7 mouse cellular contexts compared by ENCODE assay signal in genomic region chr11:84868786-84869259, GRCm38 (mm10). TPM values are rescaled to one million over a fixed set of nuclear protein-coding genes. Genes with fewer than 3 reads are reported as not detected.
A peak's percentile ranks its signal among the peaks of the same experiment; 100 is the strongest.
DNase-seq lines count a peak whose midpoint lies in the region; ATAC-seq lines count a peak whose summit lies in the region.

No protein-coding gene starts in this region.

- no peaks in the 10 kb centered on the region; the same call in 1 of the 2 replicates for H3K36me3 ChIP-seq in lung, embryonic 16.5 days (ENCODE audit: control insufficient read depth, insufficient read depth, low read length)
- H3K36me3 ChIP-seq in embryonic facial prominence, embryonic 12.5 days: no peaks in the 10 kb centered on the region
- H3K36me3 ChIP-seq in limb, embryonic 10.5 days: peaks cover 7% of the 10 kb centered on the region
- H3K36me3 ChIP-seq in splenic B cell, adult 2 months (ENCODE audit: control insufficient read depth, insufficient read depth, low read length, poor library complexity, severe bottlenecking): peaks cover 2% of the 10 kb centered on the region; the same call in 1 of the 2 replicates

- peak overlapping the region; percentile 97 for H3K9ac ChIP-seq in lung, embryonic 16.5 days (ENCODE audit: low read length)
- peak overlapping the region; percentile 93 for H3K9ac ChIP-seq in embryonic facial prominence, embryonic 12.5 days

- 3% methylated on average over 7 of the region's 7 CpGs for WGBS in lung, embryonic 16.5 days
- 14% methylated on average over 7 of the region's 7 CpGs for WGBS in embryonic facial prominence, embryonic 12.5 days
- 22% methylated on average over 7 of the region's 7 CpGs for WGBS in limb, embryonic 10.5 days

- DNase-seq in lung, postnatal 25 days (ENCODE audit: low spot score): no peak
- no peak for DNase-seq in limb, embryonic 10.5 days (ENCODE audit: low spot score)
- peak; percentile 18 for DNase-seq in splenic B cell, adult 2 months (ENCODE audit: low read depth, low spot score)
- DNase-seq in cerebellum, postnatal 10 days: no peak
- no peak for DNase-seq in adrenal gland, postnatal 14 days

- H3K4me3 ChIP-seq in lung, embryonic 16.5 days (ENCODE audit: low read length): peak overlapping the region; percentile 96
- H3K4me3 ChIP-seq in embryonic facial prominence, embryonic 12.5 days: peak overlapping the region; percentile 93
- H3K4me3 ChIP-seq in limb, embryonic 10.5 days: peak overlapping the region; percentile 74

- no peaks in the 10 kb centered on the region for H3K9me3 ChIP-seq in lung, embryonic 16.5 days (ENCODE audit: control insufficient read depth, low read length)
- no peaks in the 10 kb centered on the region for H3K9me3 ChIP-seq in embryonic facial prominence, embryonic 12.5 days
- no peaks in the 10 kb centered on the region for H3K9me3 ChIP-seq in limb, embryonic 10.5 days (replicated peaks)

- peak overlapping the region; percentile 76 for H3K4me2 ChIP-seq in lung, embryonic 16.5 days (ENCODE audit: low read depth, low read length)
- peak overlapping the region; percentile 72 for H3K4me2 ChIP-seq in embryonic facial prominence, embryonic 12.5 days (replicated peaks)

- H3K4me1 ChIP-seq in lung, embryonic 16.5 days (replicated peaks; ENCODE audit: control insufficient read depth, insufficient read depth, low read length): peaks cover 6% of the 10 kb centered on the region
- H3K4me1 ChIP-seq in embryonic facial prominence, embryonic 12.5 days: peaks cover 16% of the 10 kb centered on the region
- peaks cover 32% of the 10 kb centered on the region for H3K4me1 ChIP-seq in limb, embryonic 10.5 days

- H3K27me3 ChIP-seq in lung, embryonic 16.5 days (ENCODE audit: control insufficient read depth, insufficient read depth, low read depth, low read length): no peaks in the 10 kb centered on the region
- H3K27me3 ChIP-seq in embryonic facial prominence, embryonic 12.5 days: no peaks in the 10 kb centered on the region
- H3K27me3 ChIP-seq in limb, embryonic 10.5 days (ENCODE audit: low read depth, poor library complexity, severe bottlenecking): no peaks in the 10 kb centered on the region
- no peaks in the 10 kb centered on the region for H3K27me3 ChIP-seq in splenic B cell, adult 2 months (ENCODE audit: control insufficient read depth, insufficient read depth, low read length, poor library complexity, severe bottlenecking)

- peak overlapping the region; percentile 92 for H3K27ac ChIP-seq in lung, embryonic 16.5 days (ENCODE audit: low read length)
- 0 out of 2 replicates have a peak overlapping the region, but pooled peaks have one; percentile 94 for H3K27ac ChIP-seq in embryonic facial prominence, embryonic 12.5 days
- H3K27ac ChIP-seq in limb, embryonic 10.5 days: peak overlapping the region; percentile 97; the same call in 1 of the 2 replicates

- ATAC-seq in lung, embryonic 16.5 days (ENCODE audit: low read depth): no peak
- ATAC-seq in embryonic facial prominence, embryonic 12.5 days (ENCODE audit: insufficient number of reproducible peaks, insufficient read depth, low FRiP score, low TSS enrichment): no peak

RNA-seq across cellular contexts. Expression of gene Ggnbp2, which starts 1.8 kb away (rescaled TPM):
- 55.3 and 60.6 TPM in 2 replicates for polyA plus RNA-seq in lung, embryonic 16.5 days (2015; fragmentation: Nextera tagmentation; extraction: Ambion mirVana)
- 73.6 and 75.1 TPM in 2 replicates for polyA plus RNA-seq in embryonic facial prominence, embryonic 12.5 days (2016; fragmentation: Nextera tagmentation; extraction: Ambion mirVana)
- 53.6 and 61.5 TPM in 2 replicates for polyA plus RNA-seq in limb, embryonic 10.5 days (2016; fragmentation: Nextera tagmentation; extraction: Ambion mirVana)
- 74.2 and 77.0 TPM in 2 replicates for total RNA-seq in adrenal gland, postnatal 14 days (2021)

RNA-seq across cellular contexts. Expression of gene Myo19, which starts 11.1 kb away (rescaled TPM):
- polyA plus RNA-seq in lung, embryonic 16.5 days (2015; fragmentation: Nextera tagmentation; extraction: Ambion mirVana): 7.4 and 8.4 TPM in 2 replicates
- polyA plus RNA-seq in embryonic facial prominence, embryonic 12.5 days (2016; fragmentation: Nextera tagmentation; extraction: Ambion mirVana): 10.2 and 10.7 TPM in 2 replicates
- 16.4 and 16.9 TPM in 2 replicates for polyA plus RNA-seq in limb, embryonic 10.5 days (2016; fragmentation: Nextera tagmentation; extraction: Ambion mirVana)
- total RNA-seq in adrenal gland, postnatal 14 days (2021): 13.6 and 18.6 TPM in 2 replicates

RNA-seq across cellular contexts. Expression of gene Pigw, which starts 11.3 kb away (rescaled TPM):
- polyA plus RNA-seq in lung, embryonic 16.5 days (2015; fragmentation: Nextera tagmentation; extraction: Ambion mirVana): 2.3 and 2.8 TPM in 2 replicates
- polyA plus RNA-seq in embryonic facial prominence, embryonic 12.5 days (2016; fragmentation: Nextera tagmentation; extraction: Ambion mirVana): 2.3 and 2.6 TPM in 2 replicates
- 2.1 and 3.1 TPM in 2 replicates for polyA plus RNA-seq in limb, embryonic 10.5 days (2016; fragmentation: Nextera tagmentation; extraction: Ambion mirVana)
- 8.9 and 9.2 TPM in 2 replicates for total RNA-seq in adrenal gland, postnatal 14 days (2021)

RNA-seq across cellular contexts. Expression of gene Dhrs11, which starts 40.0 kb away (rescaled TPM):
- polyA plus RNA-seq in lung, embryonic 16.5 days (2015; fragmentation: Nextera tagmentation; extraction: Ambion mirVana): 12.9 and 14.1 TPM in 2 replicates
- polyA plus RNA-seq in embryonic facial prominence, embryonic 12.5 days (2016; fragmentation: Nextera tagmentation; extraction: Ambion mirVana): 12.3 and 13.5 TPM in 2 replicates
- 12.6 and 14.2 TPM in 2 replicates for polyA plus RNA-seq in limb, embryonic 10.5 days (2016; fragmentation: Nextera tagmentation; extraction: Ambion mirVana)
- total RNA-seq in adrenal gland, postnatal 14 days (2021): 49.4 and 49.8 TPM in 2 replicates

RNA-seq across cellular contexts. Expression of gene Znhit3, which starts 47.3 kb away (rescaled TPM):
- 53.3 and 55.6 TPM in 2 replicates for polyA plus RNA-seq in lung, embryonic 16.5 days (2015; fragmentation: Nextera tagmentation; extraction: Ambion mirVana)
- 63.8 and 65.3 TPM in 2 replicates for polyA plus RNA-seq in embryonic facial prominence, embryonic 12.5 days (2016; fragmentation: Nextera tagmentation; extraction: Ambion mirVana)
- 91.5 and 103 TPM in 2 replicates for polyA plus RNA-seq in limb, embryonic 10.5 days (2016; fragmentation: Nextera tagmentation; extraction: Ambion mirVana)
- 10.7 and 12.0 TPM in 2 replicates for total RNA-seq in adrenal gland, postnatal 14 days (2021)
